Mouse (Mus musculus): ENCODE data around the gene Spn. TPM values are rescaled to one million over a fixed set of nuclear protein-coding genes. Genes with fewer than 3 reads are reported as not detected.
A peak's percentile ranks its signal among the peaks of the same experiment; 100 is the strongest.

The Spn gene
- polyA plus RNA-seq, 1 experiment from 2014 or later = 0.09 TPM

GRCm38 (mm10) chr7:127157548-127157947 lies 19.9 kb upstream of the Spn start:
- no peak for DNase-seq (ENCODE audit: low spot score)
- no peaks in the 10 kb centered on the region for H3K27me3 ChIP-seq (ENCODE audit: low read depth, poor library complexity, severe bottlenecking)
- no peak overlapping the region for H3K4me3 ChIP-seq
- WGBS = 91% methylated on average over 4 of the region's 4 CpGs
- H3K9me3 ChIP-seq (replicated peaks) = no peaks in the 10 kb centered on the region
- no peaks in the 10 kb centered on the region for H3K4me1 ChIP-seq
- no peak overlapping the region for H3K27ac ChIP-seq
- H3K36me3 ChIP-seq = no peaks in the 10 kb centered on the region

GRCm38 (mm10) chr7:127153477-127153876 lies 15.9 kb upstream of the Spn start:
- Histone ChIP-seq H3K4me1 (no peaks in the 10 kb centered on the region), H3K36me3 (no peaks in the 10 kb centered on the region), H3K4me3 (no peak overlapping the region), H3K27me3 (ENCODE audit: low read depth, poor library complexity, severe bottlenecking) (no peaks in the 10 kb centered on the region), H3K27ac (no peak overlapping the region), H3K9me3 (replicated peaks) (no peaks in the 10 kb centered on the region)
- no peak for DNase-seq (ENCODE audit: low spot score)
- 90% methylated on average over 3 of the region's 3 CpGs for WGBS

- Histone ChIP-seq H3K36me3 (no peaks in the 10 kb centered on the region), H3K27me3 (ENCODE audit: low read depth, poor library complexity, severe bottlenecking) (no peaks in the 10 kb centered on the region), H3K27ac (no peak overlapping the region), H3K4me3 (no peak overlapping the region), H3K9me3 (replicated peaks) (no peaks in the 10 kb centered on the region), H3K4me1 (no peaks in the 10 kb centered on the region)
- DNase-seq (ENCODE audit: low spot score) = no peak
- WGBS = 95% methylated on average over 6 of the region's 6 CpGs
Observed at GRCm38 (mm10) chr7:127152464-127152863, 14.8 kb upstream of the Spn start.

- Histone ChIP-seq H3K4me3 (no peak overlapping the region), H3K4me1 (peaks cover 3% of the 10 kb centered on the region; the same call in 1 of the 2 replicates), H3K9me3 (replicated peaks) (no peaks in the 10 kb centered on the region), H3K27me3 (ENCODE audit: low read depth, poor library complexity, severe bottlenecking) (no peaks in the 10 kb centered on the region), H3K27ac (no peak overlapping the region), H3K36me3 (no peaks in the 10 kb centered on the region)
- no peak for DNase-seq (ENCODE audit: low spot score)
- WGBS = 64% methylated on average over 3 of the region's 3 CpGs
Observed at GRCm38 (mm10) chr7:127147901-127148300, 10.3 kb upstream of the Spn start.

- H3K36me3 ChIP-seq = no peaks in the 10 kb centered on the region
- 73% methylated on average over 2 of the region's 2 CpGs for WGBS
Observed at GRCm38 (mm10) chr7:127146267-127146603, 8.6 kb upstream of the Spn start.

GRCm38 (mm10) chr7:127145387-127146266 lies 8.0 kb upstream of the Spn start:
- peaks cover 3% of the 10 kb centered on the region; the same call in 1 of the 2 replicates for H3K4me1 ChIP-seq
- H3K36me3 ChIP-seq = no peaks in the 10 kb centered on the region
- H3K27me3 ChIP-seq (ENCODE audit: low read depth, poor library complexity, severe bottlenecking) = no peaks in the 10 kb centered on the region
- H3K4me3 ChIP-seq = no peak overlapping the region
- no peaks in the 10 kb centered on the region for H3K9me3 ChIP-seq (replicated peaks)
- 0 out of 2 replicates have a peak overlapping the region, but pooled peaks have one; percentile 30 for H3K27ac ChIP-seq
- WGBS = 56% methylated on average over 9 of the region's 9 CpGs
- no peak for DNase-seq (ENCODE audit: low spot score)

More at GRCm38 (mm10) chr7:127146267-127146603, 8.6 kb upstream of the Spn start:
- H3K27ac ChIP-seq = no peak overlapping the region
- no peaks in the 10 kb centered on the region for H3K9me3 ChIP-seq (replicated peaks)
- no peak for DNase-seq (ENCODE audit: low spot score)
- H3K4me1 ChIP-seq = peaks cover 3% of the 10 kb centered on the region; the same call in 1 of the 2 replicates
- H3K4me3 ChIP-seq = no peak overlapping the region
- no peaks in the 10 kb centered on the region for H3K27me3 ChIP-seq (ENCODE audit: low read depth, poor library complexity, severe bottlenecking)

GRCm38 (mm10) chr7:127144412-127144811 lies 6.8 kb upstream of the Spn start:
- WGBS = 86% methylated on average over 7 of the region's 7 CpGs
- Histone ChIP-seq H3K36me3 (no peaks in the 10 kb centered on the region), H3K4me1 (peaks cover 3% of the 10 kb centered on the region; the same call in 1 of the 2 replicates), H3K4me3 (no peak overlapping the region), H3K27me3 (ENCODE audit: low read depth, poor library complexity, severe bottlenecking) (no peaks in the 10 kb centered on the region), H3K27ac (no peak overlapping the region), H3K9me3 (replicated peaks) (no peaks in the 10 kb centered on the region)
- DNase-seq (ENCODE audit: low spot score) = no peak

GRCm38 (mm10) chr7:127142666-127143065 lies 5.0 kb upstream of the Spn start:
- Histone ChIP-seq H3K9me3 (replicated peaks) (no peaks in the 10 kb centered on the region), H3K36me3 (no peaks in the 10 kb centered on the region), H3K27me3 (ENCODE audit: low read depth, poor library complexity, severe bottlenecking) (no peaks in the 10 kb centered on the region), H3K4me1 (peaks cover 7% of the 10 kb centered on the region), H3K27ac (no peak overlapping the region), H3K4me3 (no peak overlapping the region)
- 96% methylated on average over 4 of the region's 4 CpGs for WGBS
- no peak for DNase-seq (ENCODE audit: low spot score)

- Histone ChIP-seq H3K27ac (no peak overlapping the region), H3K9me3 (replicated peaks) (no peaks in the 10 kb centered on the region), H3K4me3 (no peak overlapping the region), H3K27me3 (ENCODE audit: low read depth, poor library complexity, severe bottlenecking) (no peaks in the 10 kb centered on the region), H3K36me3 (no peaks in the 10 kb centered on the region), H3K4me1 (peaks cover 9% of the 10 kb centered on the region)
- WGBS = 42% methylated on average over 2 of the region's 2 CpGs
- no peak for DNase-seq (ENCODE audit: low spot score)
Observed at GRCm38 (mm10) chr7:127142214-127142613, 4.6 kb upstream of the Spn start.

- Histone ChIP-seq H3K9me3 (replicated peaks) (no peaks in the 10 kb centered on the region), H3K27ac (no peak overlapping the region), H3K27me3 (ENCODE audit: low read depth, poor library complexity, severe bottlenecking) (no peaks in the 10 kb centered on the region), H3K36me3 (no peaks in the 10 kb centered on the region), H3K4me1 (peaks cover 9% of the 10 kb centered on the region), H3K4me3 (no peak overlapping the region)
- whole genome bisulfite sequencing = 76% methylated on average over 7 of the region's 7 CpGs
- no peak for DNase-seq (ENCODE audit: low spot score)
Observed at GRCm38 (mm10) chr7:127140623-127141404, 3.2 kb upstream of the Spn start.

- no peaks in the 10 kb centered on the region for H3K27me3 ChIP-seq (ENCODE audit: low read depth, poor library complexity, severe bottlenecking)
- DNase-seq (ENCODE audit: low spot score) = no peak
- peaks cover 5% of the 10 kb centered on the region for H3K4me1 ChIP-seq
- 67% methylated on average over 5 of the region's 5 CpGs for WGBS
- H3K9me3 ChIP-seq (replicated peaks) = no peaks in the 10 kb centered on the region
- no peaks in the 10 kb centered on the region for H3K36me3 ChIP-seq
- no peak overlapping the region for H3K4me3 ChIP-seq
- H3K27ac ChIP-seq = no peak overlapping the region
Observed at GRCm38 (mm10) chr7:127139562-127139961, 1.9 kb upstream of the Spn start.

GRCm38 (mm10) chr7:127139100-127139499 lies 1.5 kb upstream of the Spn start:
- Histone ChIP-seq H3K4me1 (peaks cover 5% of the 10 kb centered on the region), H3K36me3 (no peaks in the 10 kb centered on the region), H3K9me3 (replicated peaks) (no peaks in the 10 kb centered on the region), H3K27me3 (ENCODE audit: low read depth, poor library complexity, severe bottlenecking) (no peaks in the 10 kb centered on the region), H3K27ac (no peak overlapping the region), H3K4me3 (no peak overlapping the region)
- 95% methylated on average over 7 of the region's 7 CpGs for WGBS
- no peak for DNase-seq (ENCODE audit: low spot score)
